Mouse (Mus musculus): ENCODE data around the gene Dr1.

GRCm38 (mm10) chr5:108312224-108313064, 43.7 kb downstream of the Dr1 start, which contains the start of gene Pigg:
- TF ChIP-seq CTCF (IDR thresholded peaks at IDR 0.05; ENCODE audit: insufficient read depth, low read depth, low read length) (no peak), POLR2A (IDR thresholded peaks at IDR 0.05; ENCODE audit: insufficient read depth, low read depth, low read length) (peak; percentile 80)

Measured in olfactory bulb, adult 2 months (tissue).